Mouse (Mus musculus): ENCODE data around the gene Fam178b. TPM values are rescaled to one million over a fixed set of nuclear protein-coding genes. Genes with fewer than 3 reads are reported as not detected.

The Fam178b gene
- not detected in 2 replicates for polyA plus RNA-seq (2014; fragmentation: Nextera tagmentation; extraction: Ambion mirVana)

GRCm38 (mm10) chr1:36682620-36683355, at the start of gene Fam178b:
Fam178b (minus strand) TSS chr1:36683183.
- ATAC-seq (replicated peaks; ENCODE audit: insufficient number of reproducible peaks, low FRiP score, low TSS enrichment, low read depth) (no peak), DNase-seq (ENCODE audit: low spot score) (no peak)
- Histone ChIP-seq H3K4me2 (ENCODE audit: low read depth, low read length) (no peak within 1 kb of the TSS), H3K36me3 (replicated peaks; ENCODE audit: control insufficient read depth, insufficient read depth, low read depth, low read length) (no peaks in the 10 kb centered on the region), H3K4me3 (ENCODE audit: low read depth, low read length) (no peak within 1 kb of the TSS), H3K27ac (replicated peaks; ENCODE audit: low read depth, low read length) (no peak within 1 kb of the TSS), H3K9ac (replicated peaks; ENCODE audit: low read length) (no peak within 1 kb of the TSS), H3K9me3 (replicated peaks; ENCODE audit: control insufficient read depth, low read length) (no peaks in the 10 kb centered on the region), H3K4me1 (ENCODE audit: control insufficient read depth, insufficient read depth, low read length) (no peaks in the 10 kb centered on the region), H3K27me3 (ENCODE audit: control insufficient read depth, insufficient read depth, low read length) (no peaks in the 10 kb centered on the region)
- WGBS = 91% methylated on average over 39 of the region's 39 CpGs

- DNase-seq (ENCODE audit: low spot score) = no peak
- no peak for ATAC-seq (replicated peaks; ENCODE audit: insufficient number of reproducible peaks, low FRiP score, low TSS enrichment, low read depth)
- Histone ChIP-seq H3K9me3 (replicated peaks; ENCODE audit: control insufficient read depth, low read length) (no peaks in the 10 kb centered on the region), H3K27me3 (ENCODE audit: control insufficient read depth, insufficient read depth, low read length) (no peaks in the 10 kb centered on the region), H3K4me1 (ENCODE audit: control insufficient read depth, insufficient read depth, low read length) (no peaks in the 10 kb centered on the region), H3K27ac (replicated peaks; ENCODE audit: low read depth, low read length) (no peak overlapping the region), H3K9ac (replicated peaks; ENCODE audit: low read length) (no peak overlapping the region), H3K36me3 (replicated peaks; ENCODE audit: control insufficient read depth, insufficient read depth, low read depth, low read length) (no peaks in the 10 kb centered on the region), H3K4me3 (ENCODE audit: low read depth, low read length) (no peak overlapping the region), H3K4me2 (ENCODE audit: low read depth, low read length) (no peak overlapping the region)
- WGBS = 77% methylated on average over 4 of the region's 4 CpGs
Measured at GRCm38 (mm10) chr1:36724057-36724431, 41.1 kb upstream of the Fam178b start.

- Histone ChIP-seq H3K4me3 (ENCODE audit: low read depth, low read length) (no peak overlapping the region), H3K36me3 (replicated peaks; ENCODE audit: control insufficient read depth, insufficient read depth, low read depth, low read length) (no peaks in the 10 kb centered on the region), H3K4me1 (ENCODE audit: control insufficient read depth, insufficient read depth, low read length) (no peaks in the 10 kb centered on the region), H3K9me3 (replicated peaks; ENCODE audit: control insufficient read depth, low read length) (no peaks in the 10 kb centered on the region), H3K27ac (replicated peaks; ENCODE audit: low read depth, low read length) (no peak overlapping the region), H3K27me3 (ENCODE audit: control insufficient read depth, insufficient read depth, low read length) (no peaks in the 10 kb centered on the region), H3K9ac (replicated peaks; ENCODE audit: low read length) (peak overlapping the region; percentile 32; the same call in 1 of the 2 replicates), H3K4me2 (ENCODE audit: low read depth, low read length) (no peak overlapping the region)
- ATAC-seq (replicated peaks; ENCODE audit: insufficient number of reproducible peaks, low FRiP score, low TSS enrichment, low read depth) = no peak
- WGBS = 61% methylated on average over 16 of the region's 16 CpGs
- peak; percentile 63 for DNase-seq (ENCODE audit: low spot score)
Measured at GRCm38 (mm10) chr1:36723146-36724056, 40.4 kb upstream of the Fam178b start.

- 92% methylated on average over 1 of the region's 1 CpGs for WGBS
- H3K9me3 ChIP-seq (replicated peaks; ENCODE audit: control insufficient read depth, low read length) = no peaks in the 10 kb centered on the region
Measured at GRCm38 (mm10) chr1:36718786-36719185, 35.8 kb upstream of the Fam178b start.

GRCm38 (mm10) chr1:36714311-36714710, 31.3 kb upstream of the Fam178b start, which contains the start of gene Actr1b:
Actr1b (minus strand) TSS chr1:36714422.
- H3K27ac ChIP-seq (replicated peaks; ENCODE audit: low read depth, low read length) = no peak within 1 kb of the TSS
- DNase-seq (ENCODE audit: low spot score) = no peak
- no peak within 1 kb of the TSS for H3K4me3 ChIP-seq (ENCODE audit: low read depth, low read length)
- no peaks in the 10 kb centered on the region for H3K27me3 ChIP-seq (ENCODE audit: control insufficient read depth, insufficient read depth, low read length)
- H3K36me3 ChIP-seq (replicated peaks; ENCODE audit: control insufficient read depth, insufficient read depth, low read depth, low read length) = no peaks in the 10 kb centered on the region
- no peaks in the 10 kb centered on the region for H3K4me1 ChIP-seq (ENCODE audit: control insufficient read depth, insufficient read depth, low read length)
- 84% methylated on average over 5 of the region's 5 CpGs for WGBS
- ATAC-seq (replicated peaks; ENCODE audit: insufficient number of reproducible peaks, low FRiP score, low TSS enrichment, low read depth) = no peak
- no peak within 1 kb of the TSS for H3K9ac ChIP-seq (replicated peaks; ENCODE audit: low read length)
- no peaks in the 10 kb centered on the region for H3K9me3 ChIP-seq (replicated peaks; ENCODE audit: control insufficient read depth, low read length)
- H3K4me2 ChIP-seq (ENCODE audit: low read depth, low read length) = no peak within 1 kb of the TSS

More at GRCm38 (mm10) chr1:36718786-36719185, 35.8 kb upstream of the Fam178b start:
- Histone ChIP-seq H3K27ac (replicated peaks; ENCODE audit: low read depth, low read length) (no peak overlapping the region), H3K4me3 (ENCODE audit: low read depth, low read length) (no peak overlapping the region), H3K27me3 (ENCODE audit: control insufficient read depth, insufficient read depth, low read length) (no peaks in the 10 kb centered on the region), H3K4me2 (ENCODE audit: low read depth, low read length) (no peak overlapping the region), H3K36me3 (replicated peaks; ENCODE audit: control insufficient read depth, insufficient read depth, low read depth, low read length) (no peaks in the 10 kb centered on the region), H3K4me1 (ENCODE audit: control insufficient read depth, insufficient read depth, low read length) (no peaks in the 10 kb centered on the region), H3K9ac (replicated peaks; ENCODE audit: low read length) (no peak overlapping the region)
- ATAC-seq (replicated peaks; ENCODE audit: insufficient number of reproducible peaks, low FRiP score, low TSS enrichment, low read depth) = no peak
- no peak for DNase-seq (ENCODE audit: low spot score)

- no peaks in the 10 kb centered on the region for H3K9me3 ChIP-seq (replicated peaks; ENCODE audit: control insufficient read depth, low read length)
- H3K4me3 ChIP-seq (ENCODE audit: low read depth, low read length) = no peak overlapping the region
- no peaks in the 10 kb centered on the region; the same call in none of the 2 replicates for H3K4me1 ChIP-seq (ENCODE audit: control insufficient read depth, insufficient read depth, low read length)
- H3K27me3 ChIP-seq (ENCODE audit: control insufficient read depth, insufficient read depth, low read length) = no peaks in the 10 kb centered on the region
- DNase-seq (ENCODE audit: low spot score) (no peak), ATAC-seq (replicated peaks; ENCODE audit: insufficient number of reproducible peaks, low FRiP score, low TSS enrichment, low read depth) (no peak)
- no peaks in the 10 kb centered on the region; the same call in none of the 2 replicates for H3K36me3 ChIP-seq (replicated peaks; ENCODE audit: control insufficient read depth, insufficient read depth, low read depth, low read length)
- H3K4me2 ChIP-seq (ENCODE audit: low read depth, low read length) = no peak overlapping the region
- H3K9ac ChIP-seq (replicated peaks; ENCODE audit: low read length) = no peak overlapping the region
- 96% methylated on average over 2 of the region's 2 CpGs for WGBS
- no peak overlapping the region for H3K27ac ChIP-seq (replicated peaks; ENCODE audit: low read depth, low read length)
Measured at GRCm38 (mm10) chr1:36711104-36711503, 28.1 kb upstream of the Fam178b start.

- peak; percentile 90 for ATAC-seq (replicated peaks; ENCODE audit: insufficient number of reproducible peaks, low FRiP score, low TSS enrichment, low read depth)
- H3K4me1 ChIP-seq (ENCODE audit: control insufficient read depth, insufficient read depth, low read length) = no peaks in the 10 kb centered on the region; the same call in none of the 2 replicates
Measured at GRCm38 (mm10) chr1:36709854-36710280, 26.9 kb upstream of the Fam178b start, which contains the start of gene 4933424G06Rik. 4933424G06Rik (plus strand) TSS chr1:36710149.

More at GRCm38 (mm10) chr1:36709854-36710280, 26.9 kb upstream of the Fam178b start, which contains the start of gene 4933424G06Rik:
- Histone ChIP-seq H3K4me3 (ENCODE audit: low read depth, low read length) (peak within 1 kb of the TSS; percentile 95), H3K36me3 (replicated peaks; ENCODE audit: control insufficient read depth, insufficient read depth, low read depth, low read length) (peaks cover 3% of the 10 kb centered on the region), H3K4me2 (ENCODE audit: low read depth, low read length) (peak within 1 kb of the TSS; percentile 78), H3K9ac (replicated peaks; ENCODE audit: low read length) (peak within 1 kb of the TSS; percentile 91), H3K9me3 (replicated peaks; ENCODE audit: control insufficient read depth, low read length) (no peaks in the 10 kb centered on the region), H3K27me3 (ENCODE audit: control insufficient read depth, insufficient read depth, low read length) (no peaks in the 10 kb centered on the region), H3K27ac (replicated peaks; ENCODE audit: low read depth, low read length) (peak within 1 kb of the TSS; percentile 25; the same call in 1 of the 2 replicates)
- WGBS = under 1% methylated on average over 29 of the region's 29 CpGs
- DNase-seq (ENCODE audit: low spot score) = peak; percentile 99
